Mouse (Mus musculus): ENCODE results near the gene Trabd. TPM values are rescaled to one million over a fixed set of nuclear protein-coding genes. Genes with fewer than 3 reads are reported as not detected.
A peak's percentile ranks its signal among the peaks of the same experiment; 100 is the strongest.

Trabd gene
- polyA plus RNA-seq (2014; fragmentation: Nextera tagmentation; extraction: Ambion mirVana): 37.9 and 49.3 TPM in 2 replicates

- H3K36me3 ChIP-seq (ENCODE audit: control insufficient read depth, insufficient read depth, low read length): peaks cover 2% of the 10 kb centered on the region; the same call in 1 of the 2 replicates
- no peak for ATAC-seq (ENCODE audit: low FRiP score, low TSS enrichment)
- H3K27me3 ChIP-seq (ENCODE audit: control insufficient read depth, insufficient read depth, low read length): 0 out of 2 replicates have a peak, but pooled peaks cover 3% of the 10 kb centered on the region
- H3K4me2 ChIP-seq (replicated peaks; ENCODE audit: low read depth, low read length): peak within 1 kb of the TSS; percentile 89
- H3K4me3 ChIP-seq (ENCODE audit: low read length): peak within 1 kb of the TSS; percentile 67
- peak within 1 kb of the TSS; percentile 80 for H3K27ac ChIP-seq (ENCODE audit: low read depth, low read length)
- WGBS: 25% methylated on average over 11 of the region's 11 CpGs
- H3K9me3 ChIP-seq (ENCODE audit: control insufficient read depth, low read length): no peaks in the 10 kb centered on the region
- H3K9ac ChIP-seq (ENCODE audit: low read depth, low read length): peak within 1 kb of the TSS; percentile 86
- H3K4me1 ChIP-seq (ENCODE audit: control insufficient read depth, insufficient read depth, low read length): peaks cover 20% of the 10 kb centered on the region
Measured at GRCm38 (mm10) chr15:89074613-89075477, at the start of gene Trabd. Trabd (plus strand) TSS chr15:89075124.

GRCm38 (mm10) chr15:89044381-89044780 is 30.5 kb upstream of the Trabd start:
- Histone ChIP-seq H3K9me3 (ENCODE audit: control insufficient read depth, low read length) (peaks cover 5% of the 10 kb centered on the region; the same call in 1 of the 2 replicates), H3K4me2 (replicated peaks; ENCODE audit: low read depth, low read length) (no peak overlapping the region), H3K4me3 (ENCODE audit: low read length) (no peak overlapping the region), H3K36me3 (ENCODE audit: control insufficient read depth, insufficient read depth, low read length) (no peaks in the 10 kb centered on the region), H3K9ac (ENCODE audit: low read depth, low read length) (no peak overlapping the region), H3K4me1 (ENCODE audit: control insufficient read depth, insufficient read depth, low read length) (no peaks in the 10 kb centered on the region), H3K27ac (ENCODE audit: low read depth, low read length) (no peak overlapping the region), H3K27me3 (ENCODE audit: control insufficient read depth, insufficient read depth, low read length) (no peaks in the 10 kb centered on the region)
- no peak for ATAC-seq (ENCODE audit: low FRiP score, low TSS enrichment)
- WGBS: 73% methylated on average over 5 of the region's 5 CpGs

- no peak for ATAC-seq (ENCODE audit: low FRiP score, low TSS enrichment)
- Histone ChIP-seq H3K36me3 (ENCODE audit: control insufficient read depth, insufficient read depth, low read length) (no peaks in the 10 kb centered on the region), H3K27ac (ENCODE audit: low read depth, low read length) (no peak overlapping the region), H3K4me3 (ENCODE audit: low read length) (no peak overlapping the region), H3K9me3 (ENCODE audit: control insufficient read depth, low read length) (peaks cover 5% of the 10 kb centered on the region; the same call in 1 of the 2 replicates), H3K9ac (ENCODE audit: low read depth, low read length) (no peak overlapping the region), H3K4me1 (ENCODE audit: control insufficient read depth, insufficient read depth, low read length) (no peaks in the 10 kb centered on the region), H3K27me3 (ENCODE audit: control insufficient read depth, insufficient read depth, low read length) (no peaks in the 10 kb centered on the region), H3K4me2 (replicated peaks; ENCODE audit: low read depth, low read length) (no peak overlapping the region)
- WGBS: 83% methylated on average over 4 of the region's 4 CpGs
Measured at GRCm38 (mm10) chr15:89046356-89046755, 28.6 kb upstream of the Trabd start.

GRCm38 (mm10) chr15:89054666-89055065 is 20.3 kb upstream of the Trabd start:
- H3K9me3 ChIP-seq (ENCODE audit: control insufficient read depth, low read length): no peaks in the 10 kb centered on the region
- ATAC-seq (ENCODE audit: low FRiP score, low TSS enrichment): no peak
- WGBS: 91% methylated on average over 7 of the region's 7 CpGs
- H3K4me3 ChIP-seq (ENCODE audit: low read length): no peak overlapping the region
- H3K4me2 ChIP-seq (replicated peaks; ENCODE audit: low read depth, low read length): no peak overlapping the region
- no peaks in the 10 kb centered on the region for H3K4me1 ChIP-seq (ENCODE audit: control insufficient read depth, insufficient read depth, low read length)
- no peak overlapping the region for H3K27ac ChIP-seq (ENCODE audit: low read depth, low read length)
- H3K27me3 ChIP-seq (ENCODE audit: control insufficient read depth, insufficient read depth, low read length): peaks cover 22% of the 10 kb centered on the region
- no peak overlapping the region for H3K9ac ChIP-seq (ENCODE audit: low read depth, low read length)
- no peaks in the 10 kb centered on the region for H3K36me3 ChIP-seq (ENCODE audit: control insufficient read depth, insufficient read depth, low read length)

GRCm38 (mm10) chr15:89058736-89059135 is 16.2 kb upstream of the Trabd start:
- peak overlapping the region; percentile 100 for H3K4me2 ChIP-seq (replicated peaks; ENCODE audit: low read depth, low read length)
- H3K4me3 ChIP-seq (ENCODE audit: low read length): peak overlapping the region; percentile 64; the same call in 1 of the 2 replicates

GRCm38 (mm10) chr15:89059161-89059931 is 15.6 kb upstream of the Trabd start, which contains the start of gene Panx2:
Panx2 (plus strand) TSS chr15:89059734.
- no peaks in the 10 kb centered on the region for H3K4me1 ChIP-seq (ENCODE audit: control insufficient read depth, insufficient read depth, low read length)
- H3K9ac ChIP-seq (ENCODE audit: low read depth, low read length): peak within 1 kb of the TSS; percentile 73
- peak within 1 kb of the TSS; percentile 64 for H3K4me3 ChIP-seq (ENCODE audit: low read length)
- 1% methylated on average over 48 of the region's 57 CpGs for WGBS
- H3K4me2 ChIP-seq (replicated peaks; ENCODE audit: low read depth, low read length): peak within 1 kb of the TSS; percentile 100
- H3K27me3 ChIP-seq (ENCODE audit: control insufficient read depth, insufficient read depth, low read length): peaks cover 41% of the 10 kb centered on the region
- no peaks in the 10 kb centered on the region for H3K9me3 ChIP-seq (ENCODE audit: control insufficient read depth, low read length)
- ATAC-seq (ENCODE audit: low FRiP score, low TSS enrichment): peak; percentile 62; the same call in 1 of the 2 replicates
- H3K36me3 ChIP-seq (ENCODE audit: control insufficient read depth, insufficient read depth, low read length): no peaks in the 10 kb centered on the region
- no peak within 1 kb of the TSS for H3K27ac ChIP-seq (ENCODE audit: low read depth, low read length)

More at GRCm38 (mm10) chr15:89058736-89059135, 16.2 kb upstream of the Trabd start:
- H3K36me3 ChIP-seq (ENCODE audit: control insufficient read depth, insufficient read depth, low read length): no peaks in the 10 kb centered on the region
- H3K27ac ChIP-seq (ENCODE audit: low read depth, low read length): no peak overlapping the region
- no peak for ATAC-seq (ENCODE audit: low FRiP score, low TSS enrichment)
- no peaks in the 10 kb centered on the region for H3K9me3 ChIP-seq (ENCODE audit: control insufficient read depth, low read length)
- 29% methylated on average over 6 of the region's 6 CpGs for WGBS
- no peak overlapping the region for H3K9ac ChIP-seq (ENCODE audit: low read depth, low read length)
- peaks cover 41% of the 10 kb centered on the region for H3K27me3 ChIP-seq (ENCODE audit: control insufficient read depth, insufficient read depth, low read length)
- no peaks in the 10 kb centered on the region for H3K4me1 ChIP-seq (ENCODE audit: control insufficient read depth, insufficient read depth, low read length)

- Histone ChIP-seq H3K4me3 (ENCODE audit: low read length) (peak overlapping the region; percentile 64), H3K4me2 (replicated peaks; ENCODE audit: low read depth, low read length) (peak overlapping the region; percentile 100), H3K9me3 (ENCODE audit: control insufficient read depth, low read length) (no peaks in the 10 kb centered on the region), H3K27ac (ENCODE audit: low read depth, low read length) (no peak overlapping the region), H3K4me1 (ENCODE audit: control insufficient read depth, insufficient read depth, low read length) (no peaks in the 10 kb centered on the region), H3K9ac (ENCODE audit: low read depth, low read length) (peak overlapping the region; percentile 73), H3K36me3 (ENCODE audit: control insufficient read depth, insufficient read depth, low read length) (no peaks in the 10 kb centered on the region), H3K27me3 (ENCODE audit: control insufficient read depth, insufficient read depth, low read length) (peaks cover 41% of the 10 kb centered on the region)
- whole genome bisulfite sequencing: 1% methylated on average over 34 of the region's 48 CpGs
- peak; percentile 29; the same call in 1 of the 2 replicates for ATAC-seq (ENCODE audit: low FRiP score, low TSS enrichment)
Measured at GRCm38 (mm10) chr15:89060032-89060681, 14.8 kb upstream of the Trabd start.

GRCm38 (mm10) chr15:89060811-89061460 is 14.0 kb upstream of the Trabd start:
- Histone ChIP-seq H3K9ac (ENCODE audit: low read depth, low read length) (no peak overlapping the region), H3K4me3 (ENCODE audit: low read length) (no peak overlapping the region), H3K4me2 (replicated peaks; ENCODE audit: low read depth, low read length) (no peak overlapping the region), H3K36me3 (ENCODE audit: control insufficient read depth, insufficient read depth, low read length) (no peaks in the 10 kb centered on the region), H3K27ac (ENCODE audit: low read depth, low read length) (no peak overlapping the region), H3K27me3 (ENCODE audit: control insufficient read depth, insufficient read depth, low read length) (peaks cover 41% of the 10 kb centered on the region), H3K9me3 (ENCODE audit: control insufficient read depth, low read length) (no peaks in the 10 kb centered on the region), H3K4me1 (ENCODE audit: control insufficient read depth, insufficient read depth, low read length) (no peaks in the 10 kb centered on the region)
- 86% methylated on average over 12 of the region's 12 CpGs for whole genome bisulfite sequencing
- 0 out of 2 replicates have a peak, but pooled peaks have one; percentile 13 for ATAC-seq (ENCODE audit: low FRiP score, low TSS enrichment)
